Mouse (Mus musculus) testis, adult 2 months (tissue): ENCODE results near the gene Arf5. TPM values are rescaled to one million over a fixed set of nuclear protein-coding genes. Genes with fewer than 3 reads are reported as not detected.
A peak's percentile ranks its signal among the peaks of the same experiment; 100 is the strongest.

ENCODE experiments used
- H3K27ac ChIP-seq: fragments of 200-500 bp; 2 replicates; pipeline ENCODE4 v1.5.1; 2012; ENCODE audit warnings: low read depth, low read length; ENCODE audit not compliant: control insufficient read depth, insufficient read depth
- H3K27me3 ChIP-seq: fragments of 200-500 bp; 2 replicates; pipeline ENCODE4 v1.6.1; 2012; ENCODE audit warnings: mild to moderate bottlenecking, low read length, moderate library complexity; ENCODE audit not compliant: control insufficient read depth, insufficient read depth
- H3K36me3 ChIP-seq: fragments of 200-500 bp; 2 replicates; pipeline ENCODE4 v1.6.1; 2012; ENCODE audit warnings: mild to moderate bottlenecking, low read length; ENCODE audit not compliant: control insufficient read depth, insufficient read depth
- H3K4me1 ChIP-seq: fragments of 200-500 bp; 2 replicates; pipeline ENCODE4 v1.6.1; 2012; ENCODE audit warnings: low read length; ENCODE audit not compliant: control insufficient read depth, insufficient read depth
- H3K4me3 ChIP-seq: fragments of 200-500 bp; 2 replicates; pipeline ENCODE4 v1.5.1; 2012; ENCODE audit warnings: low read depth, mild to moderate bottlenecking, low read length, moderate library complexity, mixed read lengths; ENCODE audit not compliant: control insufficient read depth
- CTCF ChIP-seq: fragments of 200-500 bp; IDR thresholded peaks from 2 replicates; pipeline ENCODE4 v1.5.1; 2012; ENCODE audit warnings: low read depth, mild to moderate bottlenecking, inconsistent platforms, low read length, moderate library complexity; ENCODE audit not compliant: control insufficient read depth, insufficient read depth, insufficient replicate concordance
- POLR2A ChIP-seq: fragments of 200-500 bp; IDR thresholded peaks from 2 replicates; pipeline ENCODE4 v1.6.1; 2012; ENCODE audit warnings: low read depth, mild to moderate bottlenecking, inconsistent platforms, low read length, moderate library complexity; ENCODE audit not compliant: control insufficient read depth
- polyA plus RNA-seq: library from polyadenylated mRNA; depleted of rRNA; stranded (reverse); fragments of >200 nt; gene quantifications from 2 replicates; pipeline ENCODE4 v1.2.3, GENCODE M21; 2012

Gene Arf5
- polyA plus RNA-seq, 1 experiment, result 184 TPM

DNA sequence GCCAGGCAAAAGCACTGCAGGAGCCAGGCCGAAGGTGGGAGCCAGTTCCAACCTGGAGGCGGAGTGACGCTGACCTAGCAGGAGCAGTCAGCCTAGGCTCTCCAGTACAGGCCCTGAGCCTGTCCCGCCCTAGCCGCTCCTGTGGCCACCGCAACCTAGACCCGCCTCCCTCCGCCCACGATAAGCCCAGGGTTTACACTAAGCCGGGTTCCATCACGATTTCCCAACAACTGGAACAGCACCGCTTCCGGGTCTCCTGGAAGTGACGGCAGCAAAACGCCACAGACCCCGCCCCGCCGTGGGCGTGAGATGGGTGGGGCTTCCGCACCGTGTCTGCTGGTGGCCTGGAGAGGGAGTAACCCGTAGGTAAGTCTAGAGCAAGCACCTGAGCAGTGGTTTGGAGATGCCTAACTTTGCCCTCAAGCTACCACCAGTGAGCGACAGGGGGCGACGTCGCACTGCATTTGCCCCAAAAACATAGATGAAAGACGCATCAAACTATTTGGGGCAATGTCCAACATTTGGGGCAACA lies 1.8 kb upstream of the Arf5 start:
- Histone ChIP-seq H3K4me3 (peak overlapping the region; percentile 92), H3K27ac (peak overlapping the region; percentile 88), H3K36me3 (no peaks in the 10 kb centered on the region), H3K27me3 (no peaks in the 10 kb centered on the region), H3K4me1 (peaks cover 20% of the 10 kb centered on the region)
- peak; percentile 86 for TF ChIP-seq POLR2A
- peak; percentile 64; the same call in 1 of the 2 replicates for TF ChIP-seq CTCF

- H3K27me3 ChIP-seq, result no peaks in the 10 kb centered on the region
- no peaks in the 10 kb centered on the region for H3K36me3 ChIP-seq
- peaks cover 20% of the 10 kb centered on the region for H3K4me1 ChIP-seq
- H3K27ac ChIP-seq, result peak overlapping the region; percentile 45
- peak overlapping the region; percentile 92 for H3K4me3 ChIP-seq
- TF ChIP-seq POLR2A (no peak), CTCF (no peak)
These were observed 589 bp upstream of the Arf5 start for GRCm38 (mm10) chr6:28422651-28423290.

GRCm38 (mm10) chr6:28423767-28424695 lies 671 bp downstream of the Arf5 start:
- Histone ChIP-seq H3K27me3 (no peaks in the 10 kb centered on the region), H3K4me1 (peaks cover 15% of the 10 kb centered on the region), H3K36me3 (no peaks in the 10 kb centered on the region), H3K27ac (peak overlapping the region; percentile 79), H3K4me3 (peak overlapping the region; percentile 93)
- TF ChIP-seq CTCF (no peak), POLR2A (no peak)

DNA sequence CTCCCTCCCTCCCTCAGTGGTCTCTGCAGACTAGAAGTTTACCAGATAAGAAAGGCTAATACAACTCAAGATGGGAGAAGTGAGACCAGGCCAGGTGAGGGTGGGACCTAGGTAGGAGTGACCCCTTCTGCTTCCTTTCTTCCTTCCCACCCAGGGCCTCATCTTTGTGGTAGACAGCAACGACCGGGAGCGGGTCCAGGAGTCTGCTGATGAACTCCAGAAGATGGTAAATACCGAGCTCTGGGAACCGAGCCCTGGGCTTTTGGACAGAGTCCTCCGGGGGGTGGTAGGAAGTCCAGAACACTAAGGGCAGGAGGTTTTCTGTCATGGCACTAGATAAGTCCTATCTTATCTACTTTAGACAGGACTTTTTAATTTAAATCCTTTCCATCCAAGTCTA lies 1.7 kb downstream of the Arf5 start:
- Histone ChIP-seq H3K4me3 (peak overlapping the region; percentile 93), H3K36me3 (no peaks in the 10 kb centered on the region), H3K27ac (no peak overlapping the region), H3K4me1 (peaks cover 15% of the 10 kb centered on the region), H3K27me3 (no peaks in the 10 kb centered on the region)
- no peak for TF ChIP-seq POLR2A
- no peak for TF ChIP-seq CTCF

GRCm38 (mm10) chr6:28427096-28427839 lies 3.9 kb downstream of the Arf5 start, which contains the start of gene Fscn3:
TSS of gene Fscn3 (plus strand) at chr6:28427789.
- Histone ChIP-seq H3K27ac (0 out of 2 replicates have a peak within 1 kb of the TSS, but pooled peaks have one; percentile 36), H3K36me3 (no peaks in the 10 kb centered on the region), H3K4me1 (peaks cover 7% of the 10 kb centered on the region), H3K27me3 (no peaks in the 10 kb centered on the region), H3K4me3 (peak within 1 kb of the TSS; percentile 85)
- no peak for TF ChIP-seq CTCF
- TF ChIP-seq POLR2A, result no peak

GRCm38 (mm10) chr6:28428290-28428689 lies 4.9 kb downstream of the Arf5 start, which contains the start of gene Gcc1:
TSS of gene Gcc1 (minus strand) at chr6:28428390.
- TF ChIP-seq POLR2A (no peak), CTCF (no peak)
- 0 out of 2 replicates have a peak within 1 kb of the TSS, but pooled peaks have one; percentile 36 for H3K27ac ChIP-seq
- H3K4me1 ChIP-seq, result peaks cover 5% of the 10 kb centered on the region
- no peaks in the 10 kb centered on the region for H3K36me3 ChIP-seq
- peak within 1 kb of the TSS; percentile 85 for H3K4me3 ChIP-seq
- H3K27me3 ChIP-seq, result no peaks in the 10 kb centered on the region

GRCm38 (mm10) chr6:28429870-28430269 lies 6.5 kb downstream of the Arf5 start:
- H3K27me3 ChIP-seq, result no peaks in the 10 kb centered on the region
- TF ChIP-seq CTCF (no peak), POLR2A (no peak)
- H3K36me3 ChIP-seq, result no peaks in the 10 kb centered on the region
- peaks cover 5% of the 10 kb centered on the region for H3K4me1 ChIP-seq
- H3K27ac ChIP-seq, result no peak overlapping the region
- peak overlapping the region; percentile 85 for H3K4me3 ChIP-seq
